Mouse (Mus musculus): ENCODE data around the gene 1700047I17Rik2. TPM values are rescaled to one million over a fixed set of nuclear protein-coding genes. Genes with fewer than 3 reads are reported as not detected.
"Not testable (repeated sequence)": the region's sequence is repeated elsewhere in the genome, so short reads cannot be mapped to it uniquely, and the experiment has no call there.

Gene 1700047I17Rik2
- 1 to 10 TPM; 3.4 to 6.0 TPM for total RNA-seq (2021)
- long read RNA-seq, experiment 1, transcript 1700047I17Rik2-201 (5 exons, 3,863 nt), result major isoform, 12 of 15 reads
- long read RNA-seq, experiment 1, partial matches to known transcripts, result 1 of 15 reads
- long read RNA-seq, experiment 1, other reads (novel, unspliced or antisense), result 2 of 15 reads
- long read RNA-seq, experiment 2, transcript 1700047I17Rik2-201 (5 exons, 3,863 nt), result major isoform, 12 of 13 reads
- long read RNA-seq, experiment 2, partial matches to known transcripts, result 0 of 13 reads
- long read RNA-seq, experiment 2, other reads (novel, unspliced or antisense), result 1 of 13 reads

DNA sequence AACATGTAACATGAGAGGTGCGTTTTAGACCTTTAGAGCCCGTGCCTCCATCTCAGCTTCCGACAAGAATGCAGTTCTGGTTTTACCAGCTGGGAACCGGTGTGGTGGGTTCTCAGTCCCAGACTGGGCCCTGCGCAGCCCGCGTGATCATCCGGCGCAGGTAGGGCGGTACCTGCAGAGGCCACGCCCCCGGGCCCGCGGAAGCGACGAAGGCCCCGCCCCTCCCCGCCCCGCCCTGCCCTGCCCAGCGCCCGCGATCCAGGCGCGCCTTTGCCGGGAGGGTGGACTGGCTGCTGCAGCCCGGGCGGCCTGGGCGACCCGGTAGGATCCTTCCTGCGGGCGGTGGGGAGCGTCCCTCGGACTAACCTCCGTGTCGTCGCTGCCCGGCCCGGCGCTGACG lies at the start of gene 1700047I17Rik2:
Gene 1700047I17Rik2, plus strand, starts transcription at position 287 of the 400 bp plus-strand sequence.
- DNase-seq; intact Hi-C loops (cut with DNase I; ENCODE audit: low total_unique reads): not testable (repeated sequence)

DNA sequence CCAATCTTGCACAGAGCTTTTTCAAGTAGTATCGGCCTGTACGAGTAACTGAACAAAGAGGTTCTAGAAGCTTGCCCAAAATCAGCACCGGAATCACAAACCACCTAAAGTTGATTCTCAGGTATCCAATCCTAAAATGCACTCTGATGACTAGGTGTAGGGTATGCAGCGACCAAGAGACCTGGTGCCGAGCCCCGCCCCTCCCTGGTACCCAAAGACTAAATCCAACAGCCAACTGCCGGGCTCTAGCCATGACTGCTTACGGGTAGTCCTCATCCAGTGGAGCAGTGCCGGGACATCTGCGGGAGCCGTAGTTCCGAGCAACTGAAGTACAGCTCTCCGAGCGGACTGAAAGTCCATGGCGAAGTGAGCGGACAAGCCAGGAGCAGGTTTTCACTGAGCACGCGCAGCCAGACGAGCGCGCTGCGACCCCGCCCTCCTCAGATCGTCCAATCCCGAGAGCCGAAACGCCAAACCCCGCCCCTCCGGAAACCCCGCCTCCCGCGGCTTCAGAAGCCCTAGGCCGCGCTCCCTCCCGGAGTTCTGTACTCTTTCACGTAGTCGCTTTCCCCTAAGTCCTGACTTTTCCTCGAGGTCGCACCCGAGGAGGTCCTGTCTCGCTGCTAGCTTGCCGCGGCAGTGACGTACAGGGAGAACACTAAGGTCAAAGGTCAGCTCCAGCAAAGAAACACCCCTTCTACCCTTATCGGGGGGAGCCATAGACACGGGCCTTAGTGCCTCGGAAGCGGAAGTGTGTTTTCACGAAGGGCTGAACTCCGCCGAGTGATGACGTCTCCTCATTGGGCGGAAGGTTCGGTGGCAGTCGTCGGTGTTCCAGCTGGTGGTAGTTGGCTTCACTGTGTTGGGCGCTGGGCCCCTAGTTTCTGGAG lies 44.6 kb upstream of the 1700047I17Rik2 start, which contains the start of gene Srp54b:
Gene Srp54b, plus strand, starts transcription at position 546 of the 890 bp plus-strand sequence.
- intact Hi-C loops (cut with DNase I; ENCODE audit: low total_unique reads); DNase-seq: not testable (repeated sequence)

DNA sequence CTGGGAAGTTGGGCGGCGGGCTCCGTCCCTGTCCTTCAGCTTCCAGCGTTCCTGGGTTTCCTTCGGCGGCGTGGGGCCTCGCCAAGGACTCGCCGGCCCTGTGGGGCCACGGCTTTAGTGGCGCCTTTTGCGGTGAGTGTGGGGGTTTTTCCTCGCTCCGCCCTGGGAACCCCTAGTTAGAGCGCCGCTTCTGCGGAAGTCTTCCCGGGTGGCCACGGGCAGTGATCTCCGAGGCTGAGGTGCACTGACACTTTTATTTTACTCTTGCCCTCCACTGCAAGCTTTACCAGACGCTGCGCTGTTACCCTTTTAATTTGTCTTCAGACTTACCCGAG lies 44.0 kb upstream of the 1700047I17Rik2 start:
- intact Hi-C loops (cut with DNase I; ENCODE audit: low total_unique reads); DNase-seq: not testable (repeated sequence)

DNA sequence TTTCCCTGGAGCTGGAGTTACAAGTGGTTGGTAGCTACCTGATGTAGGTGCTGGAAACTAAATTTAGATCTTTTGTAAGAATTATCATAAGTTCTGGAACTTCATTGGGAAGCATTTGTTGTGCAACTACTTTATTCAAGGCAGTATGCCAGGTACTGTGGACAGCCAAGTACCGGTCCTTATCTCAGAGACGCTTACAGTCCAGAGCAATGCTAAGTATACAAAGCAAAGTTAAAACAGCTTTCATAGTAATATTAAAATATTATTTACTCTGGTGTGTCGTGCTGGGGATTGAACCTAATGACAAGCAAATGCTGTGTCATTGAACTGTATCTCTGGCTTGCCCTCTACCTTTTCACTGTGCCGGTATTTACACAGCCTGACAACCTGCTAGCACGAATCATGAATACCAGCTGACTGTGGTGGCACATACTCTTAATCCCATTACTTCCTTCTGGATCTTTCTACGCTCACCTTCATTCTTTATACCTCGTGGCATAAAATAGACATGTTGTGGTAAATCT lies 32.3 kb upstream of the 1700047I17Rik2 start:
- intact Hi-C loops (cut with DNase I; ENCODE audit: low total_unique reads); DNase-seq: not testable (repeated sequence)

DNA sequence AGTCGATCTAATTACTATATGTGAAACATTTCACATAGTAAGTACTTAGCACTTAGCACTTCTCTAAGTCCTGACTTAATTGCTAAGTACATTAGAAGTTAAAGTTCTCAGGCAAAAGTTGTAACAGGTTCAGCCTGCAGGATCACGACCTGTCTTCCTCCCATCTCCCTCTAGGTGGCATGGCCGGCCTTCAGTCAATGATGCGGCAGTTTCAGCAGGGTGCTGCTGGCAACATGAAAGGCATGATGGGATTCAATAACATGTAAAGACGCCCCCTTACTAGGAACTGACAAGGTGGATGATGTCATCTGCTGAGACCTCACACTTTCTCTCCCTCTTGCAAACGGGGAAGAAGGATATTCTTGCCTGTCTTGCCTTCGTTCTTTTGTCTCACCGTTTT lies 11.7 kb upstream of the 1700047I17Rik2 start:
- DNase-seq; intact Hi-C loops (cut with DNase I; ENCODE audit: low total_unique reads): not testable (repeated sequence)

DNA sequence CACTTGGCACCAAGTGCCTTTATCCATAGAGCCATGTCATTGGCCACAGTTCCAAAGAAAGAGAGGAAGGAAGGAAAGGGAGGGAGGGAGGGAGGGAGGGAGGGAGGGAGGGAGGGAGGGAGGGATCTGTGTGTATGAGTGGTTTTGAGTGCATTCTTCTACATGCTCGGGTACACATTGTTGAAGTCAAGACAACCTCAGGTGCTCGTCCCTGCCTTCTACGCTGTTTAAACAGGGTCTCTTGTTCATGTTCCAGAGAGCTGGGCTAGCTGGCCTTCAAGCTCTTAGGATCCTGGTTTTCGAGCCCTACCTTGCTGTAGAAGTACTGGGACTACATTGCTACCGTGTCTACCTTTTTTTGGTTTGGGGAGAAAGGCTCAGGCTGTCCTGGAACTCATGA lies 10.3 kb upstream of the 1700047I17Rik2 start:
- DNase-seq; intact Hi-C loops (cut with DNase I; ENCODE audit: low total_unique reads): not testable (repeated sequence)

DNA sequence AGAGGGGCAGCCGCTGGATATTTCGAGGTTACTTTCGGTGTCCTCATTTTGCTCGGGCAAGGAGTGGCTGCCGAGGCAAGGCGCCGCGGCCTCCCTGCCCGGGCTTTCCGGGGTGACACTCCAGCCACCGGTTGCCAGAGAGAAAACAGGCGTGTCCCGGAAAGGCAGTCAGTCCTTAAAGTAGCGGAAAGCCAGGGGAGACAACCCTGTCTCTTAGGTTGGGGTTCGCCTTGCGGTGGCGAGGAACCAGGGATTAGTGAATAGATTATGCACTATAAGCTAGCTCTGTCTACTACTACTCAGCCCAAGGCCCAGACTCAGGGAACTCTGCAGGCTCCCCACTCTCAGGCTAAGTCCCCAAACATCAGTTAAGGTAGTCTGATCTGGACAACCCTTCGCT lies 407 bp downstream of the 1700047I17Rik2 start:
- DNase-seq; intact Hi-C loops (cut with DNase I; ENCODE audit: low total_unique reads): not testable (repeated sequence)

DNA sequence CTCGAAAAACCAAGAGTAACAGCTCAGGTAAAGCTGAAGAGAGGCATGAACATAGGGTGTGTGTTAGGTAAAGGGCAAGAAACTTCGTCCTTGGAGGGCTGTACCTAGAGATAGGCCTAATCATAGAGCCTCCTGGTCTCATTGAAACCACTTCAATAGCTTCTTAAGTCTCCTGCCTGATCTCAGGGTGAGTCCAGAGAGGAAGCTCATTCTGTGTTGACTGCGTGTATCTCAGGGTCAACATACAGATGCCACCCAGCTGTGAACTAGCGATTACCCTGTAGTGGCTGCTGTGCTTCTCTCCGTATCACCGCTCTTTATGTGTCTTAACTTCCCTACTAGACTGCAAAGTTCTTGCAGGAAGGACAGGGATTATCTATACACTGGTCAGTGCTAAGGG lies 13.6 kb downstream of the 1700047I17Rik2 start:
- intact Hi-C loops (cut with DNase I; ENCODE audit: low total_unique reads), result not testable (repeated sequence)

DNA sequence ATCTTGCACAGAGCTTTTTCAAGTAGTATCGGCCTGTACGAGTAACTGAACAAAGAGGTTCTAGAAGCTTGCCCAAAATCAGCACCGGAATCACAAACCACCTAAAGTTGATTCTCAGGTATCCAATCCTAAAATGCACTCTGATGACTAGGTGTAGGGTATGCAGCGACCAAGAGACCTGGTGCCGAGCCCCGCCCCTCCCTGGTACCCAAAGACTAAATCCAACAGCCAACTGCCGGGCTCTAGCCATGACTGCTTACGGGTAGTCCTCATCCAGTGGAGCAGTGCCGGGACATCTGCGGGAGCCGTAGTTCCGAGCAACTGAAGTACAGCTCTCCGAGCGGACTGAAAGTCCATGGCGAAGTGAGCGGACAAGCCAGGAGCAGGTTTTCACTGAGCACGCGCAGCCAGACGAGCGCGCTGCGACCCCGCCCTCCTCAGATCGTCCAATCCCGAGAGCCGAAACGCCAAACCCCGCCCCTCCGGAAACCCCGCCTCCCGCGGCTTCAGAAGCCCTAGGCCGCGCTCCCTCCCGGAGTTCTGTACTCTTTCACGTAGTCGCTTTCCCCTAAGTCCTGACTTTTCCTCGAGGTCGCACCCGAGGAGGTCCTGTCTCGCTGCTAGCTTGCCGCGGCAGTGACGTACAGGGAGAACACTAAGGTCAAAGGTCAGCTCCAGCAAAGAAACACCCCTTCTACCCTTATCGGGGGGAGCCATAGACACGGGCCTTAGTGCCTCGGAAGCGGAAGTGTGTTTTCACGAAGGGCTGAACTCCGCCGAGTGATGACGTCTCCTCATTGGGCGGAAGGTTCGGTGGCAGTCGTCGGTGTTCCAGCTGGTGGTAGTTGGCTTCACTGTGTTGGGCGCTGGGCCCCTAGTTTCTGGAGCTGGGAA lies 30.5 kb downstream of the 1700047I17Rik2 start, which contains the start of gene Srp54c:
Gene Srp54c, plus strand, starts transcription at position 543 of the 894 bp plus-strand sequence.
- DNase-seq; intact Hi-C loops (cut with DNase I; ENCODE audit: low total_unique reads): not testable (repeated sequence)

More for the DNA sequence above, 13.6 kb downstream of the 1700047I17Rik2 start:
- DNase-seq, result not testable (repeated sequence)

DNA sequence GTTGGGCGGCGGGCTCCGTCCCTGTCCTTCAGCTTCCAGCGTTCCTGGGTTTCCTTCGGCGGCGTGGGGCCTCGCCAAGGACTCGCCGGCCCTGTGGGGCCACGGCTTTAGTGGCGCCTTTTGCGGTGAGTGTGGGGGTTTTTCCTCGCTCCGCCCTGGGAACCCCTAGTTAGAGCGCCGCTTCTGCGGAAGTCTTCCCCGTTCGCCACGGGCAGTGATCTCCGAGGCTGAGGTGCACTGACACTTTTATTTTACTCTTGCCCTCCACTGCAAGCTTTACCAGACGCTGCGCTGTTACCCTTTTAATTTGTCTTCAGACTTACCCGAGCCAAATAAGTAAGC lies 31.1 kb downstream of the 1700047I17Rik2 start:
- DNase-seq; intact Hi-C loops (cut with DNase I; ENCODE audit: low total_unique reads): not testable (repeated sequence)

DNA sequence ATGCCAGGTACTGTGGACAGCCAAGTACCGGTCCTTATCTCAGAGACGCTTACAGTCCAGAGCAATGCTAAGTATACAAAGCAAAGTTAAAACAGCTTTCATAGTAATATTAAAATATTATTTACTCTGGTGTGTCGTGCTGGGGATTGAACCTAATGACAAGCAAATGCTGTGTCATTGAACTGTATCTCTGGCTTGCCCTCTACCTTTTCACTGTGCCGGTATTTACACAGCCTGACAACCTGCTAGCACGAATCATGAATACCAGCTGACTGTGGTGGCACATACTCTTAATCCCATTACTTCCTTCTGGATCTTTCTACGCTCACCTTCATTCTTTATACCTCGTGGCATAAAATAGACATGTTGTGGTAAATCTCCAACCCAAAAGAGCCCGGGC lies 42.9 kb downstream of the 1700047I17Rik2 start:
- intact Hi-C loops (cut with DNase I; ENCODE audit: low total_unique reads); DNase-seq: not testable (repeated sequence)

DNA sequence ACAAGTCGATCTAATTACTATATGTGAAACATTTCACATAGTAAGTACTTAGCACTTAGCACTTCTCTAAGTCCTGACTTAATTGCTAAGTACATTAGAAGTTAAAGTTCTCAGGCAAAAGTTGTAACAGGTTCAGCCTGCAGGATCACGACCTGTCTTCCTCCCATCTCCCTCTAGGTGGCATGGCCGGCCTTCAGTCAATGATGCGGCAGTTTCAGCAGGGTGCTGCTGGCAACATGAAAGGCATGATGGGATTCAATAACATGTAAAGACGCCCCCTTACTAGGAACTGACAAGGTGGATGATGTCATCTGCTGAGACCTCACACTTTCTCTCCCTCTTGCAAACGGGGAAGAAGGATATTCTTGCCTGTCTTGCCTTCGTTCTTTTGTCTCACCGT lies 62.6 kb downstream of the 1700047I17Rik2 start:
- DNase-seq; intact Hi-C loops (cut with DNase I; ENCODE audit: low total_unique reads): not testable (repeated sequence)

DNA sequence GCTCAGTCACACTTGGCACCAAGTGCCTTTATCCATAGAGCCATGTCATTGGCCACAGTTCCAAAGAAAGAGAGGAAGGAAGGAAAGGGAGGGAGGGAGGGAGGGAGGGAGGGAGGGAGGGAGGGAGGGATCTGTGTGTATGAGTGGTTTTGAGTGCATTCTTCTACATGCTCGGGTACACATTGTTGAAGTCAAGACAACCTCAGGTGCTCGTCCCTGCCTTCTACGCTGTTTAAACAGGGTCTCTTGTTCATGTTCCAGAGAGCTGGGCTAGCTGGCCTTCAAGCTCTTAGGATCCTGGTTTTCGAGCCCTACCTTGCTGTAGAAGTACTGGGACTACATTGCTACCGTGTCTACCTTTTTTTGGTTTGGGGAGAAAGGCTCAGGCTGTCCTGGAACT lies 64.0 kb downstream of the 1700047I17Rik2 start:
- intact Hi-C loops (cut with DNase I; ENCODE audit: low total_unique reads); DNase-seq: not testable (repeated sequence)

Other genes starting within 250 kb of the 1700047I17Rik2 start
- not detected for gene Gm20403, start 213.1 kb upstream of the 1700047I17Rik2 start, total RNA-seq (2021)
- 1 to 10 TPM; 3.6 to 4.8 TPM for gene Baz1a, start 185.2 kb upstream of the 1700047I17Rik2 start, total RNA-seq (2021)
- gene 2700097O09Rik, start 119.5 kb upstream of the 1700047I17Rik2 start, total RNA-seq (2021), result 1 to 10 TPM; 5.1 to 5.6 TPM
- gene Srp54a, start 119.3 kb upstream of the 1700047I17Rik2 start, total RNA-seq (2021), result 10 to 100 TPM; 68.0 to 76.5 TPM
- 1 to 10 TPM; 3.3 to 7.4 TPM for gene Fam177a, start 75.1 kb upstream of the 1700047I17Rik2 start, total RNA-seq (2021)
- 10 to 100 TPM; 32.5 to 33.3 TPM for gene Srp54b, start 44.5 kb upstream of the 1700047I17Rik2 start, total RNA-seq (2021)
- 10 to 100 TPM; 25.1 to 25.5 TPM for gene Srp54c, start 30.6 kb downstream of the 1700047I17Rik2 start, total RNA-seq (2021)
- gene 1110008L16Rik, start 100.0 kb downstream of the 1700047I17Rik2 start, total RNA-seq (2021), result 1 to 10 TPM; 7.3 to 7.4 TPM
- gene Ppp2r3c, start 103.4 kb downstream of the 1700047I17Rik2 start, total RNA-seq (2021), result 10 to 100 TPM; 10.2 to 11.1 TPM
- 100 to 1,000 TPM; 183 to 185 TPM for gene Psma6, start 184.6 kb downstream of the 1700047I17Rik2 start, total RNA-seq (2021)